Mouse (Mus musculus): ENCODE data around the gene 1110008P14Rik.
"Not testable (repeated sequence)": the region's sequence is repeated elsewhere in the genome, so short reads cannot be mapped to it uniquely, and the experiment has no call there.

The 1110008P14Rik gene

DNA sequence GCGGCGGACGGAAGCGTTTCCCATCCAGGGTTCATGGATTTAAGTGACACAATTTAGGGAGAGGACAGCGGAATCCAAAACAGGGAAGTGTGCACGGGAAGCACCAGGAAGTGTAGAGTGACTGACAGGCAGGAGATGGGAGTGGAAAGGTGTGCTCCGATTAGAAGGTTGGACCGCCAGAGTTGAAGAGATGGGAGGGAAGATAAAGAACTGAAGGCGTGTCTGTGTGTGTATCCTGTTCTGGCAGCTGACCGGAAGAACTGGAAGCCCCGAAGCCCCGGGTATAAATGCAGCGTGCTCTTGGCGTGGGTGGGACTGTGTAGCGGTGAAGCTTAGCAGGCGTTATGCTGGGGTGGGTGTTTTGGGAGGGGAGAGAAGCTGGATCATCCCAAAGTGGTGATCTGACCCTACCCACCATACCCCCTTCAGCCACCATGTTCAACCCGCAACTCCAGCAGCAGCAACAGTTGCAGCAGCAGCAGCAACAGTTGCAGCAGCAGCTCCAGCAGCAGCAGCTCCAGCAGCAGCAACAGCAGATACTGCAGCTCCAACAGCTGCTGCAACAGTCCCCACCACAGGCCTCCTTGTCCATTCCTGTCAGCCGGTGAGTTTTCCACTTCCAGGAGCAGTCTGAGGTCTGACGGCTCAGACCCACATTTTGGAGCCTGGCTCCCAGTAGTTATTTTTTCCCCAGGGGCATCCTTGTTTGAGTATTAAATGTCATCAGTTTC lies 18.2 kb downstream of the 1110008P14Rik start:
- DNase-seq (ENCODE audit: low read depth), result peak; percentile 89

GRCm38 (mm10) chr2:32362817-32363340 lies 18.9 kb downstream of the 1110008P14Rik start:
- DNase-seq (ENCODE audit: low read depth), result peak; percentile 90

- not testable (repeated sequence) for DNase-seq (ENCODE audit: low read depth)
Observed at GRCm38 (mm10) chr2:32362274-32362673, 19.5 kb downstream of the 1110008P14Rik start.

GRCm38 (mm10) chr2:32361437-32361836 lies 20.3 kb downstream of the 1110008P14Rik start:
- no peak for DNase-seq (ENCODE audit: low read depth)

GRCm38 (mm10) chr2:32360741-32361140 lies 21.0 kb downstream of the 1110008P14Rik start:
- DNase-seq (ENCODE audit: low read depth), result peak; percentile 21

DNA sequence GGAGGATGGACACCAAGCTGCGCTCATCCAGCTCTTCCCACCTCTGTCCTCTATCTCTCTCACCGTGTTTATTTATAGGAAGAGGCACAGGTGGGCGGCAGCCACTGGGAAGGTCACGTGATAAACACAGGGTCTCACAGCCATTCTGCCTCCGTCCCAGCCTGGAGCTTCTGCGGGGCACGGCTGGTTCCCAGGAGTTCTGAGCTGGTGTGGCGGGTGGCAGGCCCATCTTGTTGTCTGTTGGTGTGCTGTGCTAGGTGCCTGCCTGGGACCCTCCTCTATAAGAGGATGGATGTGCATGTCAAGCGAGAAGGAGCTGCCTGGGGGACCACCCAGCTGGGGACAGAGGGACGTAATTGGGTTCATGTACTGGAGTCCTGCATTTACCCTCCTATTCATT lies 23.4 kb downstream of the 1110008P14Rik start:
- no peak for DNase-seq (ENCODE audit: low read depth)

DNA sequence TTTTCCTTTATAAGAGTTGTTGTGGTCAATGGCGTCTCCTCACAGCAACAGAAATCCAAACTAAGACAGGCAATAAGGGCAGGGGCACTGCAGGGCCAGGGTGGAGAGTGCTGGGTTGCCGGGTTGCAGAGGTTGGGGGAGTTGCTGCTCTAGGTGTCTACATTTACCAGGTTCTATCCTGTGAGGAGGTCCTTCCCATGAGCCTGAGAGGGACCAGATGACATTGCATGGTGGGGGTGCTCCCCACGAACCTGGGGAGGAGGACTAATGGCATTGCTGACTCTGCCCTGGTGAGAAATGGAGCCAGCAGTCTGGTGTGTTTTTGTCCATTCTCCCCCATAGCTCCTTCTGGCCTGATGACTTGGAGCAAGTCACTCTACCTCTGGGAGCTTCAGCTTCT lies 24.0 kb downstream of the 1110008P14Rik start:
- DNase-seq (ENCODE audit: low read depth), result no peak

DNA sequence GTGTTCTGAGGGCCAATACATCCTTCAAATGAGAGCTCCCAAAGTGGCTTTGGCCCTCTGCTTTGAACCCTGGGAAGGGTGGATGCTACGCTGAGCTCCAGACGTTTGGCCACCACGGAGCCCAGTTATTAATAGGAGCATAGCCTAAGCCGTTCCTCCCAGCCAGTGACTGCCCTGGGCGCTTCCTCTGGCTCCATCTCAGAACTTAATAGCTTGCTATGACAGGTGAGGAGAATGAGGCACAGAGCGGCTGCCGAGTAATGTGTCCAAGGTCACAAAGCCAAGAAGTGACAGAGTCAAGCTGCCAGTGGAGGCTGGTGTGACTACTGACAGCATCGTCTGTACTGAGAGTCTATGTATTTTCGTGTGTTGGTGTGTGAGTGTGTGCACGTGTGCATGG lies 25.5 kb downstream of the 1110008P14Rik start:
- DNase-seq (ENCODE audit: low read depth), result no peak

- DNase-seq (ENCODE audit: low read depth), result no peak
Observed at GRCm38 (mm10) chr2:32354336-32354895, 27.3 kb downstream of the 1110008P14Rik start.

GRCm38 (mm10) chr2:32353836-32354235 lies 27.9 kb downstream of the 1110008P14Rik start:
- no peak for DNase-seq (ENCODE audit: low read depth)

GRCm38 (mm10) chr2:32353007-32353542 lies 28.7 kb downstream of the 1110008P14Rik start, which contains the start of gene Dnm1:
Dnm1 (minus strand) TSS chr2:32353338.
- DNase-seq (ENCODE audit: low read depth), result peak; percentile 77

DNA sequence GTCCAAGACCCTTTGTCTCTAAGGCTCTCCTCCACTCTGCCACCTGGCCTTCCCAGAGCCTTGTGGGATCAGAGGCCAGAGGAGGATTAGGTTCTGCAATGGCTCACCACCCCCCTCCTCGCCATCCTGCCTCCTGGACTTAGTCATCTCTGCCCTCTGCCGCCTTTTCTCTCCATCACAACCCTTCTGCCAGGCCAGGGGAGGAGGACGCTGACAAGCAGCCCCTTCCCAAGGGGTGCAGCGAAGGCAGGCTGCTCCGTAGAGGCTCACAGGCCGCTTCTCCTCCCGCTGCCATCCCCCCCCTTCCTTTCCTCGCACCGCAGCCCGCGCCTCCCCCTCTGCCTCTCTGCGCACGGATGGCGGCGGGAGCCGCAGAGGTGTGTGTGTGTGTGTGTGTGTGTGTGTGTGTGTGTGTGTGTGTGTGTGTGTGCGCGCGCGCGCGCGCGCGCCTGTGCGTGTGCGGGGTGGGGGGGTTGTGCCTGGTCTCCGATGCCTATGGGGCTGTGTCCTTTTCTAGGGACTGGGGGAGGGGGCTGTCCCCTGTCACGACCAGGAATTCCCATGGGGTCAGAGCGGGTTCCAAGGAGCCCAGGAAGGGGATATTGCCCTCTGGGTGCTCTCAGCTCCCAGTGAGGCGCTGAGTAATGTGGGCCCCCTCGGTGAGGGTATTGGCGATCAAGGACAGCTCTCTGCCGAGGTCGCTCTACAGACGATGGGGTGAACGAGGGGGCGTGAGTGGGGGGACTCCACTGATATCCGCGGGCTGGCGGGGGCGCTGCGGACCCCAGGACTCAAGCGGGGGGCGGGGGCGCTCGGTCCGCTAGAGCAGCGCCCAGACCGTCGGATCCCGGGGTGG lies 29.4 kb downstream of the 1110008P14Rik start, which contains the start of gene Ciz1:
Gene Ciz1, plus strand, starts transcription at position 177 of the 856 bp plus-strand sequence.
- peak; percentile 47 for DNase-seq (ENCODE audit: low read depth)

DNA sequence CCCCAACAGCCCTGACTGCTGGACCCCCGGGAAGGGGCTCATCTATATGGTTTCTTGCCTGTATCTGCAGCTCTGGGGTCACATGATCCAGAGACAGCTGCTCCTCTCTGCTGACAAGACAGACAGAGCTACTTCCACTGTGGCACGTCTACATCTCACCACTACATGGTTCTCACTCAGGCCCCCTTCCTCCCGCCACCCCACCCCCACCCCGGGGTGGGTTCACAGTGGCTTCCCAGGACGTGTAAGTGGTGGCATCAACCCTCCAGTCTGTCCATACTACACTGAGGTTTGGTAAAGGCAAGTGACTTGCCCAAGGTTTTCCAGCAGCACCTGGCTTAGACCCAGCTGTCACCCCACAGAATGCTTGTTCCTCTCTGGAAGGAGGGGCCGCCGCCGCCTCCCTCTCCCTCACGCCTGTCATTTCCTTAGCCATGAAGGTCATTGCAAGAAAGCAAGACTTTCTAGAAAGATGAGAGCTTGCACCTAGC lies 30.2 kb downstream of the 1110008P14Rik start:
- DNase-seq (ENCODE audit: low read depth), result peak; percentile 39

DNA sequence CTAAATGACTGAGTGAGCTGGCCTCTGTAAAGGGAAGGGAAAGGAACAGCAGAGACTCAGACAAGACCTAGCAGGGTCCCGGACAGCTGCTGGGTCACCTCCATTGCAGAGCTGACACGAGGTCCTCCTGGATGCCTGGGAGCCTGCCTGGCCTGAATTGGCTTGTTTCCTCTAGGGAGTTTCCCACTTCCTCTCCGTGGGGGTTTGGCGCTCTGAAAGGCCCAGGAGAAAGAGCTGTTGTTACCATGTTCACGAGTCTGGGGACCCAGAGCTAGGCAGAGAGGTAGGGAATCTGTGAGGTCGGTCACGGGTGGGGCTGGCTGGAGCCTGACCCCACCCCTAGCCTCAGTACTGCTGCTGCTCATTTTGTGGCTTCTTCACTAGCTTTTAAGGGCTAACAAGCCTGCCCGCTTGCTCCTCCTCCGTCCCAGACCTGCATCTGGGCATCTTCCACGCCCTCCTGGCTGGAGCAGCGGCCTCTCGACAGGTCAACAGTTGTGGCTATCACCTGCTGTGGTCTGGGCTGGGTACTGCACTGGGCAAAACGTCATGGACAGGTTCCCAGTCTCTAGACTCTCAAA lies 31.2 kb downstream of the 1110008P14Rik start:
- DNase-seq (ENCODE audit: low read depth), result no peak

DNA sequence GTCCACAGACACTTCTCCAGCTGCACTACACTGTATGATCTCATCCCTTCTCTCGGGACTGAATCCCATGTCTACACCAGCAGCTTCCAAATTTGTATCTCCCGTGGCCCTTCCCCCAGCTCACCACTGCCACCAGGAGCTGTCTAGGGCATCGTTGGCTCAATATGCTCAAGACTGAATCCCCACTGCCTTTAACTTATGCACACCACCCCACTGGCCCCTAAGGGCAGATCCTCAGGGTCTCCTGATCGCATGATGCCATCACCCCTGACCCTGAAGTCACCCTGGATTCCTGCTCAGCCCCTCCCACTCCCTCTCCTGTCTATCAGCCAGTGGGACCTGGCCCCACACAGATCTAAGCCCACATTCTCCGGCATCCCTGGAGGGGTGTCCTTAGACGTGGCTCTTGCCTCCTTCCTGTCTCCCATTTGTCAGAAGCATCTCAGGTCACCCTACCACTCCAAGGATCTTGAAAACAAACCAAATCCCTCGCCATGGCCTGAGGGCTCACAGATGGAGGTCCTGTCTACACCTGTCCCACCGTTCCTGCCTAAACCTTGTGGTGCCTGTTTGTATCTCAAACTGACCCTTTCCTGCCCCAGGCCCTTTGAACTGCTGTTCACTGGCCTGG lies 32.0 kb downstream of the 1110008P14Rik start:
- DNase-seq (ENCODE audit: low read depth), result no peak

DNA sequence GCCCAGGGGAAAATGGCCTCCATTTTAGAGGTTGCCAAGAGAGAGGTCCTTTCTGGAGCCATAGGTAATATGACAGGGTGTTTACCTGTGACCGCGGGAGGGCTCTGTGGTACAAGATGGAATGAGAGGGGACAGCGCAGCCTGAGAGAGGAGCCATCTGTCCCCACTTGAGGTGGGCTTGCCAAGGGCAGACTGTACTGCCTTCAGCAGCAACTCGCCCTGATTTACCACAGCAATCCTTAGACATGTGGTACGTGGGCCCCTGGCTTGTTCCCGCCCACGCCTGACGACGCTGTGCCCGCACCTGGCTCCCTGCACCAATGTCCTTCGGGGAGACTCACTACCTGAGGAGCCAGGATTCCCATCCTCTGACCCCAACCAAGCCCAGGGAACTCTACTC lies 33.4 kb downstream of the 1110008P14Rik start:
- DNase-seq (ENCODE audit: low read depth), result no peak

DNA sequence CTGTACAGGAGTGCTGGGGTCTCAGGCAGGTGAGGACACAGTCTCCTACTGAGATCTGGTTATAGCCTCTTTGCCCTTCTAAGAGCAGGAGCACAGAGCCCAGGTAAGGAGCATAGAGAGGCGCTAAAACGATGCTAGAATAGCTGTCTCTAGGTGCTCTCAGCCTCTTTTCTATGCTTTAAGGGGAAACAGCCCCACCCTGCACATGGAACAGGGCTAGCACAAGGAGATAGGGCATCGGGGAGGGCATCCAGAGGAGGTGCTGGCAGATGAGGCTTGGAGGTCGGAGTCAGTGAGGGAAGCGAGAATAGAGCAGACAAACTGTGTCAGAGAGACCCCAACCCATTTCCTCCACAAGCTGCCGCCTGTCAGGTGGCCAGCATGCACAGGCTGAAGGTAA lies 34.7 kb downstream of the 1110008P14Rik start:
- DNase-seq (ENCODE audit: low read depth), result no peak

GRCm38 (mm10) chr2:32344598-32345321 lies 37.0 kb downstream of the 1110008P14Rik start:
- DNase-seq (ENCODE audit: low read depth), result no peak

GRCm38 (mm10) chr2:32344056-32344455 lies 37.7 kb downstream of the 1110008P14Rik start:
- DNase-seq (ENCODE audit: low read depth), result no peak

- DNase-seq (ENCODE audit: low read depth), result no peak
Observed at GRCm38 (mm10) chr2:32343351-32343671, 38.4 kb downstream of the 1110008P14Rik start.

Data from 416B (cell line).